Mouse (Mus musculus) fat pad, adult 2 months (tissue): Measurements from ENCODE around the gene Nipa1.
"Not testable (repeated sequence)": the region's sequence is repeated elsewhere in the genome, so short reads cannot be mapped to it uniquely, and the experiment has no call there.

ENCODE experiments used
- DNase-seq: peaks from one replicate; pipeline ENCODE4 v3.0.0-alpha.2; 2011; ENCODE audit warnings: low read depth, low spot score; ENCODE audit errors: extremely low read depth

Gene Nipa1

GRCm38 (mm10) chr7:56019930-56020253 lies at the start of gene Nipa1:
Nipa1 (minus strand) TSS chr7:56019954.
- DNase-seq: no peak

DNA sequence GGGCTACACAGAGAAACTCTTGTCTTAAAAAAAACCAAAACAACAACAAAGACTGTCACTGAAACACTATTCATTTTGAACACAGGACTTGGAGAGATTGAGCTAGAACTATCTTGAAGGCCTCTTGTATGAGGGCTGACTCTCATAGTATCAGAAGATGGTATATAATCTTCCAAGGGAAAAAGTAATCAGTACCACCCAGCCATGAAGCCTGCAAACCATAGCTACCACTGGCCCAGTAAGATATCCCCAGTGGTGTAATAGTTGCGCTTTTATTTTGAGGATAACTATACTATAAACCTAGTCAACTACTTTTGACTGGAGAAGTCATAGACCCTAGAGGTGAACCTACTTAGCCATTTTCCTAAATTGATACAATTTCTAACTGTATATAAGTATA lies 46.9 kb upstream of the Nipa1 start:
- no peak for DNase-seq

GRCm38 (mm10) chr7:56066136-56066535 lies 46.4 kb upstream of the Nipa1 start:
- DNase-seq: no peak

DNA sequence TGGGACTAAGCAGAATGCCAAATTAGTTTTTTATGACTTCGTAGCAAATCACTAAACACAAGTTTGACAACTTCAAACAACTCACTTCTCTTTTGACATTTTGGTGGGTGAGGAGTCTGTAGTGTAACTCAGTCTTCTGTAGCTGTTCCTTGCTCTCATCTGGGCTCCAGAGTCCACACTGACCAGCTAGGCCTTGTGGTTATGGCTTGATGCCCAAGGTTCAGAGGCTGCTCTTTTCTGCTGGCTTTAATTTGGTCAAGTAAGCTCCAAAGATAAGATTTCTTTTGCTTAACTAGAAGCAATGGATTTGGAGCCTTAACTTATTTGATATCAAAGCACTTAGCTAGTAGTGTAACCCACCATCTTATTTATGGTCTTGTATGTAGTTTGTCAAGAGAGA lies 45.1 kb upstream of the Nipa1 start:
- DNase-seq: no peak

DNA sequence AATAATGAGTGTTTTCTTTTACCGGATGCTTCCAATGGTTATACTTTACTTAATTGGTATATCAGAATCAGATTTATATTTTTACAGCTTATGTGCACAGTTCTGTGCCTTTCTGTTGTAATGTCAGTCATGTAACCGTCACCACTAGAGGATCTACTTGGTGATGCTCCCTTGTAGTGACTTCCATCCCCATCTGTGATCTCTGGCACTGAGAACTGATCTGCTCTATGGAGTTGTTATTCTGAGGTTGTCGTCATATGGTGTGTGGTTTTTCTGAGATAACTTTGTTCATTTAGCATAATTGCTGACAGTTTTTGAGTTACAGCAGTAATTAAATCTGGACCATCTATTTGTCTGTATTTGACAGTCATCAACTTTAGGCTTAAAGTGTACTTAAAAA lies 35.6 kb upstream of the Nipa1 start:
- no peak for DNase-seq

- no peak for DNase-seq
These were observed 33.2 kb upstream of the Nipa1 start for GRCm38 (mm10) chr7:56052996-56053395.

- no peak for DNase-seq
These were observed 30.7 kb upstream of the Nipa1 start for GRCm38 (mm10) chr7:56050487-56050911.

DNA sequence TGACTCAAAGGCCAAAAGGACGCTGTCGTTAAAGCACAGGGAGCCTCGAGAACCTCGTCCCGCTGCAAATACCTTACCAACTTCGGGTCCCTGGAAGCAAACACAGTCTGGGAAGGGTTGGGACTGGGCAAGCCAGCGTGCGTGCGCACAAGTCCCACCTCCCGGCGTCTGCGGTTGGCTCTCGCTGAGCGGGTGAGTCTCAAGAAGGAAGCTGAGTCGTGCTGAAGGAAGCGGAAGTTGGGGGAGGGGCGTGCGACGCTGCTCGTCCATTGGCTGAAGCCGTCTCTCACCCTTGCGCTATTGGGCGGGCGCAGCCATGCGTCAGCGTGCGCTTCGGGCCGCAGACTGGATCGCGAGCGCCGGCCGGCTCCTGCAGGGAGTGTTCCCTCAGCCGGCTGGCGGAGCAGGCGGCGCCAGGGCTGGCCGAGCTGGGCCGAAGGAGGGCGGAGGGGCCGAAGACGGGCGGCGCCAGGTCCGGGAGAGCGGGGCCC lies 30.1 kb upstream of the Nipa1 start, which contains the start of gene Herc2:
Herc2 (plus strand) TSS at position 366 of the 491 bp plus-strand sequence.
- peak; percentile 90 for DNase-seq

- no peak for DNase-seq
These were observed 27.4 kb upstream of the Nipa1 start for GRCm38 (mm10) chr7:56047178-56047577.

- DNase-seq: no peak
These were observed 24.5 kb upstream of the Nipa1 start for GRCm38 (mm10) chr7:56044267-56044629.

GRCm38 (mm10) chr7:56043577-56044266 lies 24.0 kb upstream of the Nipa1 start:
- no peak for DNase-seq

DNA sequence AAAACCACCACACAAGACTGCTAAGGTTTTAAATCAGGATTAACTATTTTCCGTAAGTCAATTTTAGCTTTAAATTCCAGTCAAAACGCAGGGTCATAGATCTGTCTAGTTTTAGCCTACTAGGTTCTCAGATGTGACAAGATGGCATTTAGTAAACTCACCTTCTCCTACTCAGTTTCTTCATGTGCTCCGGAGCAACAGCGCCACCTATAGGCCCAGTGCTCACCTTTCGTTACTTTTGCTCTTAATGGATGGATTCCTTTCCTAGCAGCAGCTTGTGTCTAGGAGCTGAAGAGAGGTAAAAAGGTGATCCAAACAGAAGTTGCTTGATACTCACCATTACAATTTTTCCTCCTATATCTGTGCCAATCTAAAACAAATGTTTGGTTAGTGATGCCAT lies 22.6 kb upstream of the Nipa1 start:
- DNase-seq: no peak

DNA sequence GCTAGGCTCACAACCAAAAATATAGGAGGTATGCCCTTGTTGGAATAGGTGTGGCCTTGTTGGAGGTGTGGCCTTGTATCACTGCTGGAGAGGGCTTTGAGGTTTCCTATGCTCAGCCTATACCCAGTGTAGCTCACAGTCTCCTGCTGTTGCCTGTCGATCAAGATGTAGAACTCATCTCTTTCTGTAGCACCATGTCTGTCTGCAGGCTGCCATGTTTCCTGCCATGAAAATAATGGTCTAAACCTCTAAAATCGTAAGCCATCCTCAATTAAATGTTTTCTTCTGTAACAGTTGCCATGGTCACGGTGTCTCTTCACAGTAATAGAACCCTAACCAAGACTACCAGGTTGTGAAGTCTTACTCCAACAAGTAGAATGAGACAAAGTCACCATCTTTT lies 3.8 kb upstream of the Nipa1 start:
- DNase-seq: no peak

DNA sequence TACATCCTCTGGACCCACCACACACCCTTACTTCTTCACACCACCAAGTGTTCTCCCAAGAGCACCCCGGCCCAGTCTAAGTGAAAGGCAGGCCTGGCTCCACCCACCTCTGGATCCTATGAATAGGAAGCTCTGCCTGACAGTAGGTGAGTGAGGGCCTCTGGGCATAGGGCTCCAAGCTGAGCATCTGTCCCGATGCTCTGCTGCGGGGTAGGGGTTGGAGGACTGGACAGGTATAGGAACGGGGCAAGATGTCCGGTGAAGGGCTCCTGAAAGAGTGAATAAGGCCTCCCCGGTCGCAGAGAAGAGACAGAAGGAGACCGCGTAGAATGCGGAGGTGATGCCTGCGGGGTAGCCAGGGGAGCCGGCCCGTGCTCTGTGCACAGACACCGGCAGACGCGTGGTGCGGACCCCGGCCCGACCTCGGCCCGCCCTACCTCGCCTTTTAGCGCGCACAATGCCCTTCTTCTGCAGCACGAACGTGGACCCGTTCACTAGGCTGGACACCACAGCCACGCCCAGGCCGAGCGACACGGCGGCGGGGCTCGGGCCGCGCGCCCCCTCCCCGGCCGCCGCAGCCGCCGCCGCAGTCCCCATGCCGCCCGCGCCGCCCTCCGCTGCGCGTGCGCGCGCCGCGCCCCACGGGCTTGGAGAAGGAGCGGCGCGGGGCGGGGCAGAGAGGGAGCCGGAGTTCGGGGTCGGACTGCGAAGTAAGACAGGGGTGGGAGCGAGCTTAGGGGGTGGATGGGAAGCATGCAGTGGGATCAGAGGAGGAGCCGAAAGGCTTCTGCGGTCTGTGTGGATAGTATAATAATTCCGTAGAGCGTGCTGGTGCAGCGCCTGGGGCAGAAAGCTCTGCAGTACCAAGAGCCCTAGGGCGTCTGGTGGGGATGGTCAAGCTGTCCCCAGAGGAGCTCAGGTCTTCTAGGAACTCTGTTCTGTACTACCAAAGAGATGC lies 503 bp downstream of the Nipa1 start:
- no peak for DNase-seq

DNA sequence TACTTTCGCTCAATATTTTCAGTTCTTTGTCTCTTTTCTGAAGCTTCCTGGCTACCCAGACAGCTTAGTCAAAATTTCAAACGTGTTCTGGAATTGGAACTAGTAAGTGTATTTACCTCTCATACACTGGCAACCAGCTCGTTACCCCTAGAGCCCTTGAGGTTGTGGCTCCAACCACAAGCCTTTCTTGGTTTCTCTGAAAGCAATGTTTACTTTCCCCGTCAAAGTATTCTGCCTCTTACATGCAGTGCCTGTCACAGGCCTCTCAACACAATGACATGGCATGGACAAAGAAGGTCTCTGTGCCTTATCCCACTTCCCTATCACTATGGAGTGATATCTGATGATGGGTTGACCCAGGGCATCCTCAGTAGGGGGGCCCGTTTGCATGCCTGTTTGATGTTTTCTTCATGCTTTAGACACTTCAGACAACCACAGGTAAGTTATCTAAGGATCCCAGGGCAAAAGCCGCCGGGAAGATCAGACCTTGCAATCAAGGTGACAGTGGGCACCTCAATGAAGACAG lies 1.2 kb downstream of the Nipa1 start:
- no peak for DNase-seq

- no peak for DNase-seq
These were observed 2.0 kb downstream of the Nipa1 start for GRCm38 (mm10) chr7:56017761-56018160.

DNA sequence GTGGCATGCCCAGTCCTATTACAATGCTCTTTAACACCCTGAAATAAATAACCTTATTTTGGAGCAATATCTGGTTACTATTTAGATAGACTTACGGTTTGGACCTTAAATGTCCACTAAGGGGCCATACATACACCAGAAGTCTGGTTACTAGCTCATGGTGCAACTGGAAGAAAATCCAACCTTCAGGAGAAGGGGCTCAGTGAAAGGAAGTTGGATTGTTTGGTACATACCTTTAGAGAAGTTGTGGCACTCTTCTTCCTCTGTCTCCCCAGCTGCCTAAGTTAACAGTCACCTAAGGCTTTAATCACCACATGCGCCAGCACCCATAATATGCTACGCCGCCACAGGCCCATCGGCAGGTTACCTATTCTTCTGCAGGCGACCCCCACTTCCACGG lies 3.9 kb downstream of the Nipa1 start:
- DNase-seq: no peak

DNA sequence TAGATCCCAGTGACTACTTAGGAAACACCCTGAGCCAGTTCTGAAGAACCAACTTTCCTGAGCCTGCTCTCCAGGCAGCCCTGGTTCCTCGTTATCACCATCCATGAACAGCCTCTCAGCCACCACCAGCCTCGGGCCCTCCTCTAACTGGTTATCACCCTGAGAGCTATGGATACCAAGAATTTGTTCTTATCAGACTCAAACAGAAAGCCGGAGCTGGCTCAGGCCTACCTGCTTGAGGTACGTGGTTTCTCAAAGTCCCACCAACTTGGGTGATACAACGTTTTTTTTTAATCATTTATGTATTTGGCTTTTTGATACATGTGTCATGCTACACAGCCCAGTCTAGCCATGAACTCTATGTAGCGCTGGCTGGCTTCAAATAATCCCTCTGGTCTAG lies 4.6 kb downstream of the Nipa1 start:
- DNase-seq: no peak

GRCm38 (mm10) chr7:56014002-56014702 lies 5.6 kb downstream of the Nipa1 start:
- not testable (repeated sequence) for DNase-seq

- no peak for DNase-seq
These were observed 6.3 kb downstream of the Nipa1 start for GRCm38 (mm10) chr7:56013261-56014001.

DNA sequence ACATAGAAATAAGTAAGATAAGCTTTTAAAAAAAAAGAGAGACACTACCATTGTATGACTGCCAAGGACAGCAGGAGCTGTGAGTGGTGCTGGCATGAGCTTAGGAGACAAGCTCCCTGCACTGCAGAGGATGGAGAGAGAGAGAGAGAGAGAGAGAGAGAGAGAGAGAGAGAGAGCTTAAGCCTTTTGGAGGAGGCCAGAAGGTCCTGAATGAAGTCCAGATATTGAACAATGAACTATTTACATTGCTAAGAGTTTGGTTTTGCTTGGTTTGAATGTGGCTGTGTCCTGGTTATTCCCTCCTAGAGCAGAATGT lies 8.8 kb downstream of the Nipa1 start:
- no peak for DNase-seq
